Mouse (Mus musculus): ENCODE measurements around the gene Cacna2d3.

- TF ChIP-seq UBTF (IDR thresholded peaks at IDR 0.05; ENCODE audit: borderline replicate concordance, insufficient read depth, low read depth, low read length) (no peak), ZNF384 (IDR thresholded peaks at IDR 0.05; ENCODE audit: low read depth, low read length) (no peak), ZC3H11A (IDR thresholded peaks at IDR 0.05; ENCODE audit: low read depth, low read length) (no peak), CTCF (IDR thresholded peaks at IDR 0.05 in 2 of 3, conservative IDR thresholded peaks at IDR 0.05 in 1 of 3; ENCODE audit: control insufficient read depth in 1 of 3, insufficient read depth in 1 of 3, low read depth in 2 of 3, low read length in 3 of 3, poor library complexity in 1 of 3, severe bottlenecking in 1 of 3) (no peak), MXI1 (IDR thresholded peaks at IDR 0.05; ENCODE audit: low read depth, low read length) (no peak), ELF1 (IDR thresholded peaks at IDR 0.05; ENCODE audit: low read depth, low read length) (no peak), MYC (IDR thresholded peaks at IDR 0.05; ENCODE audit: low read depth, low read length) (no peak), POLR2A (IDR thresholded peaks at IDR 0.05; ENCODE audit: control insufficient read depth in 1 of 2, insufficient read depth in 1 of 2, low read depth in 1 of 2, low read length in 2 of 2, poor library complexity in 1 of 2) (no peak), ZKSCAN1 (IDR thresholded peaks at IDR 0.05; ENCODE audit: low read depth, low read length) (no peak), ETS1 (IDR thresholded peaks at IDR 0.05; ENCODE audit: low read depth, low read length) (no peak), CHD2 (IDR thresholded peaks at IDR 0.05; ENCODE audit: low read length) (no peak)
Measured at GRCm38 (mm10) chr14:29425666-29426065, 296.0 kb downstream of the Cacna2d3 start.

Measured in MEL (cell line).